Mouse (Mus musculus): ENCODE data around the gene Zkscan16.

GRCm38 (mm10) chr4:59006211-59006610 is 62.8 kb downstream of the Zkscan16 start:
- no peak for TF ChIP-seq CTCF (IDR thresholded peaks at IDR 0.05; ENCODE audit: borderline replicate concordance, insufficient read depth, low read length)
- no peak for TF ChIP-seq POLR2A (IDR thresholded peaks at IDR 0.05; ENCODE audit: low read depth, low read length)

Measured in embryonic fibroblast, embryonic 13.5 days (primary cell).